Mouse (Mus musculus) myocyte (in vitro differentiated cells): ENCODE measurements around the gene Gria2. TPM values are rescaled to one million over a fixed set of nuclear protein-coding genes. Genes with fewer than 3 reads are reported as not detected.

ENCODE experiments used
- H3K27me3 ChIP-seq: one replicate; pipeline ENCODE4 v1.6.1; 2011; ENCODE audit not compliant: control insufficient read depth, insufficient read depth, insufficient read length
- H3K36me3 ChIP-seq: one replicate; pipeline ENCODE4 v1.6.1; 2011; ENCODE audit not compliant: control insufficient read depth, insufficient read depth
- H3K4me2 ChIP-seq: one replicate; pipeline ENCODE4 v1.6.1; 2011; ENCODE audit warnings: low read depth, control low read depth
- H3K4me3 ChIP-seq: one replicate; pipeline ENCODE4 v1.5.1; 2011; ENCODE audit warnings: mild to moderate bottlenecking, control low read depth, moderate library complexity
- H3K79me2 ChIP-seq: one replicate; pipeline ENCODE4 v1.6.1; 2011; ENCODE audit not compliant: control insufficient read depth, insufficient read depth
- H3ac ChIP-seq: one replicate; pipeline ENCODE4 v1.6.1; 2011; ENCODE audit not compliant: control insufficient read depth, insufficient read length
- CEBPB ChIP-seq: IDR thresholded peaks from 2 replicates; pipeline ENCODE4 v1.6.1; 2011; ENCODE audit warnings: mild to moderate bottlenecking, moderate library complexity; ENCODE audit not compliant: poor library complexity, insufficient read depth, severe bottlenecking
- E2F4 ChIP-seq: IDR thresholded peaks from one replicate; pipeline ENCODE4 v1.6.1; 2011; ENCODE audit warnings: mild to moderate bottlenecking, control low read depth, moderate library complexity; ENCODE audit not compliant: insufficient read depth
- MAX ChIP-seq: IDR thresholded peaks from one replicate; pipeline ENCODE4 v1.6.1; 2011; ENCODE audit warnings: low read depth, mild to moderate bottlenecking, control low read depth
- MYOD1 ChIP-seq, 3 experiments: IDR thresholded peaks; one replicate each; pipeline ENCODE4 v1.6.1; 2011; ENCODE audit warnings: control low read depth in 2 of 3, low read depth in 2 of 3, mild to moderate bottlenecking in 2 of 3, moderate library complexity in 1 of 3; ENCODE audit not compliant: insufficient read length in 2 of 3, control insufficient read depth in 1 of 3
- MYOG ChIP-seq, 3 experiments: IDR thresholded peaks; one replicate each; pipeline ENCODE4 v1.6.1; 2011; ENCODE audit warnings: control low read depth in 2 of 3, low read depth in 2 of 3, mild to moderate bottlenecking in 2 of 3; ENCODE audit not compliant: insufficient read length in 2 of 3, control insufficient read depth in 1 of 3, insufficient read depth in 1 of 3
- POLR2A ChIP-seq: IDR thresholded peaks from one replicate; pipeline ENCODE4 v1.6.1; 2011; ENCODE audit warnings: low read depth, mild to moderate bottlenecking, control low read depth, moderate library complexity; ENCODE audit not compliant: insufficient read length
- POLR2AphosphoS2 ChIP-seq: IDR thresholded peaks from one replicate; pipeline ENCODE4 v1.6.1; 2011; ENCODE audit warnings: low read depth, control low read depth; ENCODE audit not compliant: insufficient read length
- REST ChIP-seq: IDR thresholded peaks from one replicate; pipeline ENCODE4 v1.6.1; 2011; ENCODE audit warnings: mild to moderate bottlenecking, control low read depth, moderate library complexity; ENCODE audit not compliant: insufficient read depth, insufficient read length
- SRF ChIP-seq: IDR thresholded peaks from one replicate; pipeline ENCODE4 v1.6.1; 2011; ENCODE audit warnings: low read depth; ENCODE audit not compliant: control insufficient read depth, insufficient read length
- TCF12 ChIP-seq: IDR thresholded peaks from one replicate; pipeline ENCODE4 v1.6.1; 2011; ENCODE audit warnings: mild to moderate bottlenecking, control low read depth; ENCODE audit not compliant: poor library complexity, insufficient read depth, severe bottlenecking
- TCF3 ChIP-seq: IDR thresholded peaks from one replicate; pipeline ENCODE4 v1.6.1; 2011; ENCODE audit warnings: low read depth, control low read depth; ENCODE audit not compliant: insufficient read length
- USF1 ChIP-seq: IDR thresholded peaks from one replicate; pipeline ENCODE4 v1.6.1; 2011; ENCODE audit warnings: low read depth, mild to moderate bottlenecking, control low read depth, moderate library complexity
- polyA plus RNA-seq: library from polyadenylated mRNA; unstranded; fragments of >200 nt; fragmentation: generic; extraction: Trizol; gene quantifications from one replicate; pipeline ENCODE4 v1.2.1, GENCODE M21; 2012; ENCODE audit warnings: missing spikeins

The Gria2 gene
- polyA plus RNA-seq, 1 experiment = not detected

GRCm38 (mm10) chr3:80725205-80725604, 77.4 kb downstream of the Gria2 start:
- no peak overlapping the region for H3K4me3 ChIP-seq
- H3K79me2 ChIP-seq = no peaks in the 10 kb centered on the region
- TF ChIP-seq POLR2AphosphoS2 = no peak
- H3K27me3 ChIP-seq = no peaks in the 10 kb centered on the region
- H3K36me3 ChIP-seq = no peaks in the 10 kb centered on the region
- no peak overlapping the region for H3ac ChIP-seq
- H3K4me2 ChIP-seq = no peak overlapping the region

GRCm38 (mm10) chr3:80713123-80713522, 89.5 kb downstream of the Gria2 start:
- no peaks in the 10 kb centered on the region for H3K79me2 ChIP-seq
- H3K27me3 ChIP-seq = no peaks in the 10 kb centered on the region
- no peak overlapping the region for H3ac ChIP-seq
- TF ChIP-seq USF1 (no peak), MYOG (IDR thresholded peaks at IDR 0.05; ENCODE audit: control insufficient read depth in 1 of 3, insufficient read depth in 1 of 3, insufficient read length in 2 of 3, low read depth in 2 of 3) (no peak), REST (no peak), POLR2AphosphoS2 (no peak), POLR2A (no peak), SRF (no peak), TCF12 (no peak), MYOD1 (IDR thresholded peaks at IDR 0.05; ENCODE audit: control insufficient read depth in 1 of 3, insufficient read length in 2 of 3, low read depth in 2 of 3) (no peak), TCF3 (no peak), CEBPB (no peak), E2F4 (no peak), MAX (no peak)
- H3K4me3 ChIP-seq = no peak overlapping the region
- H3K36me3 ChIP-seq = no peaks in the 10 kb centered on the region
- H3K4me2 ChIP-seq = no peak overlapping the region

GRCm38 (mm10) chr3:80708992-80709391, 93.6 kb downstream of the Gria2 start:
- Histone ChIP-seq H3K4me3 (no peak overlapping the region), H3K4me2 (no peak overlapping the region), H3K27me3 (no peaks in the 10 kb centered on the region), H3K79me2 (no peaks in the 10 kb centered on the region), H3ac (no peak overlapping the region), H3K36me3 (no peaks in the 10 kb centered on the region)
- TF ChIP-seq SRF (no peak), E2F4 (no peak), MYOG (IDR thresholded peaks at IDR 0.05; ENCODE audit: control insufficient read depth in 1 of 3, insufficient read depth in 1 of 3, insufficient read length in 2 of 3, low read depth in 2 of 3) (no peak), TCF12 (no peak), MYOD1 (IDR thresholded peaks at IDR 0.05; ENCODE audit: control insufficient read depth in 1 of 3, insufficient read length in 2 of 3, low read depth in 2 of 3) (no peak), REST (no peak)

- TF ChIP-seq REST (no peak), MYOD1 (IDR thresholded peaks at IDR 0.05; ENCODE audit: control insufficient read depth in 1 of 3, insufficient read length in 2 of 3, low read depth in 2 of 3) (peak; percentile 9 to 52 (median 10)), SRF (no peak), E2F4 (no peak), TCF12 (no peak)
- no peak overlapping the region for H3K4me3 ChIP-seq
These were observed 100.5 kb downstream of the Gria2 start for GRCm38 (mm10) chr3:80702173-80702572.

GRCm38 (mm10) chr3:80697523-80697922, 105.1 kb downstream of the Gria2 start:
- Histone ChIP-seq H3ac (no peak overlapping the region), H3K4me3 (no peak overlapping the region), H3K4me2 (no peak overlapping the region), H3K36me3 (no peaks in the 10 kb centered on the region), H3K27me3 (no peaks in the 10 kb centered on the region), H3K79me2 (no peaks in the 10 kb centered on the region)
- no peak for TF ChIP-seq TCF12
- no peak for TF ChIP-seq REST
- no peak for TF ChIP-seq E2F4
- no peak for TF ChIP-seq POLR2A
- TF ChIP-seq MYOD1 (IDR thresholded peaks at IDR 0.05; ENCODE audit: control insufficient read depth in 1 of 3, insufficient read length in 2 of 3, low read depth in 2 of 3) = no peak
- no peak for TF ChIP-seq TCF3
- no peak for TF ChIP-seq CEBPB
- no peak for TF ChIP-seq USF1
- TF ChIP-seq MAX = no peak
- TF ChIP-seq SRF = no peak
- TF ChIP-seq MYOG (IDR thresholded peaks at IDR 0.05; ENCODE audit: control insufficient read depth in 1 of 3, insufficient read depth in 1 of 3, insufficient read length in 2 of 3, low read depth in 2 of 3) = no peak
- no peak for TF ChIP-seq POLR2AphosphoS2

More at GRCm38 (mm10) chr3:80702173-80702572, 100.5 kb downstream of the Gria2 start:
- no peaks in the 10 kb centered on the region for H3K36me3 ChIP-seq
- no peak overlapping the region for H3ac ChIP-seq
- H3K4me2 ChIP-seq = no peak overlapping the region
- no peaks in the 10 kb centered on the region for H3K79me2 ChIP-seq
- H3K27me3 ChIP-seq = no peaks in the 10 kb centered on the region
